Mouse (Mus musculus) megakaryocyte, embryonic 14.5 days (primary cell): ENCODE results near the gene Gtsf1l.

Experiments
- FLI1 ChIP-seq: IDR thresholded peaks from 2 replicates; pipeline ENCODE4 v1.6.1; 2012; ENCODE audit warnings: low read length, inconsistent platforms, mixed read lengths
- GATA1 ChIP-seq: IDR thresholded peaks from 3 replicates; pipeline ENCODE4 v1.6.1; 2012; ENCODE audit warnings: mixed read lengths, low read length, inconsistent platforms, borderline replicate concordance

DNA sequence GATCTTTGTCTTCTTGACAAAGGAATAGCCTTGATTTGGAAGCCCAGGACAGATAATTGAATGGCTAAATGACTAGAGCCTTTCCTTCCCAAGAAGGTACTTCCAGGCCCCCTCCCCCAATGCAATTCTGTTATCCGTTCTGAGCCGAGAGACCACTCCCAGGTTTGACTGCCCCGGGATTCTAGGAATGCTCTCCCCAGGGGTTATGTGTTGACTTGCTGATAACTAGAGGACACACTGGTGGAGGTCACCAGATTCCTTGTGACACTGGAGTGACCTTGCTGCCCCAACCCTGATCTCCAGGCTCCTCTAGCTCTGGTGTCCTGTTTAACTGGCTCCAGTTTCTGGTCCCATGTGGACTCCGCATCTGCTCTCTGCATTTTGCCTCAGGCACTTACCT, 35.6 kb downstream of the Gtsf1l start:
- no peak for TF ChIP-seq GATA1
- TF ChIP-seq FLI1, result no peak
